Mouse (Mus musculus): ENCODE measurements around the gene Nedd4.

DNA sequence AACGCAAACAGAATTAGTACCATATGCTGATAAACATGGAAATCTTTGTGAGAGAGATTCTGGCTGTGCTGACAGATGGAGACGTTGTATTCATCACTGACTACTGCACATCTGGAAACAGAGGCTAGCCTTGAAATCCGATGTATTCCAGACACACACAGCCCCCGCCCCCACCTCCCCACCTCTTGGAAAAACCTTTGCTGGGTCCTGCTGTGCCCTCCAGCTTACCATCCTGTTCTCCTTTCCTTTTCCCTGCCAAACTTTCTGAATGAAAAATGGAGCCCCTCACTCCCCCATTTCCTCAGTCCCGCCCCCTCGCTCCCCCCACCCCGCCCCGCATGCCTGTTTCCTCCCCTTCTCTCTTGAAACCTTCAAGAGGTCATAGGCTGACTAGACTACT lies 120.0 kb downstream of the Nedd4 start:
- TF ChIP-seq CTCF (IDR thresholded peaks at IDR 0.05; ENCODE audit: low read depth, low read length), result no peak
- no peak for TF ChIP-seq POLR2A (IDR thresholded peaks at IDR 0.05; ENCODE audit: borderline replicate concordance, low read depth, low read length)

Data from bone marrow macrophage, adult 2 months (primary cell).